Mouse (Mus musculus) midbrain, embryonic 15.5 days (tissue): ENCODE results near the gene Akip1. TPM values are rescaled to one million over a fixed set of nuclear protein-coding genes. Genes with fewer than 3 reads are reported as not detected.

Experiments
- ATAC-seq: fragments of 200-750 bp; cut with Nextera tagmentation; replicated peaks from 2 replicates; pipeline ENCODE4 v1.8.0; 2017; ENCODE audit warnings: moderate TSS enrichment
- H3K27ac ChIP-seq: fragments of 300-500 bp; sonication (generic); 2 replicates; pipeline ENCODE4 v1.5.1; 2015; ENCODE audit warnings: mild to moderate bottlenecking, inconsistent platforms
- H3K27me3 ChIP-seq: fragments of 300-500 bp; sonication (generic); replicated peaks from 2 replicates; pipeline ENCODE4 v1.6.1; 2015; ENCODE audit warnings: inconsistent platforms
- H3K36me3 ChIP-seq: fragments of 300-500 bp; sonication (generic); replicated peaks from 2 replicates; pipeline ENCODE4 v1.6.1; 2015; ENCODE audit warnings: inconsistent platforms
- H3K4me1 ChIP-seq: fragments of 300-500 bp; sonication (generic); 2 replicates; pipeline ENCODE4 v1.6.1; 2015; ENCODE audit warnings: inconsistent platforms
- H3K4me2 ChIP-seq: fragments of 300-500 bp; sonication (generic); 2 replicates; pipeline ENCODE4 v1.6.1; 2015; ENCODE audit warnings: inconsistent platforms, mild to moderate bottlenecking, moderate library complexity
- H3K4me3 ChIP-seq: fragments of 300-500 bp; sonication (generic); 2 replicates; pipeline ENCODE4 v1.5.1; 2015; ENCODE audit warnings: mild to moderate bottlenecking, inconsistent platforms
- H3K9ac ChIP-seq: fragments of 300-500 bp; sonication (generic); 2 replicates; pipeline ENCODE4 v1.6.1; 2015; ENCODE audit warnings: mild to moderate bottlenecking, inconsistent platforms
- H3K9me3 ChIP-seq: fragments of 300-500 bp; sonication (generic); 2 replicates; pipeline ENCODE4 v1.6.1; 2016; ENCODE audit warnings: inconsistent platforms
- WGBS: fragments of 180-500 bp; shearing (Covaris S2); methylation state at CpG from one replicate; pipeline ENCODE4 v1.1.7; 2015; ENCODE audit warnings: mixed read lengths; 5-methylcytosine and 5-hydroxymethylcytosine counted together
- polyA plus RNA-seq: library from polyadenylated mRNA; unstranded; fragments of >200 nt; fragmentation: Nextera tagmentation; extraction: Ambion mirVana; gene quantifications from 2 replicates; pipeline ENCODE4 v1.2.1, GENCODE M21; 2015

Gene Akip1
- polyA plus RNA-seq, 1 experiment from 2014 or later = 13.1 TPM

DNA sequence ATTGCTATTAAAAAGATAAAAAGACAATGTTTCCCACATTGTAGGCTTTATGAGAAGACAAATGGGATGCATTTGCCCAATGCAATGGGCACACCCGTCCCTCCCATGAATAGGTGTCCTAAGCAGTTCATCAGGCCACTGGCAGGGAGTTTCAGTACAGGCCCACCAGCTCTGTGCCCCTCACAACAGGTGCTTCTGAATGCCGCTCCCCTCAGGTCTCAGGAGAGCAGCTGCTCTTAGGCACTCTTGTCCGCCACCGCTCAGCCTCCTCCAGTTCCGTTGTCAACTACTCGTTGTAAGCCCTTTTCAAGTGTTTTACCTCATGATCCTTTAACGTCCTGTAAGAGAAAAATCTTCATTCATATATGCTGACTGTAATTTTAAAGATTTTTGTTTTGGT, 8.7 kb downstream of the Akip1 start:
- Histone ChIP-seq H3K27me3 (no peaks in the 10 kb centered on the region), H3K4me3 (no peak overlapping the region), H3K4me2 (no peak overlapping the region), H3K27ac (no peak overlapping the region), H3K9ac (no peak overlapping the region), H3K9me3 (no peaks in the 10 kb centered on the region), H3K4me1 (no peaks in the 10 kb centered on the region), H3K36me3 (peaks cover 3% of the 10 kb centered on the region; the same call in 1 of the 2 replicates)
- ATAC-seq = no peak
- WGBS = 92% methylated on average over 7 of the region's 7 CpGs

DNA sequence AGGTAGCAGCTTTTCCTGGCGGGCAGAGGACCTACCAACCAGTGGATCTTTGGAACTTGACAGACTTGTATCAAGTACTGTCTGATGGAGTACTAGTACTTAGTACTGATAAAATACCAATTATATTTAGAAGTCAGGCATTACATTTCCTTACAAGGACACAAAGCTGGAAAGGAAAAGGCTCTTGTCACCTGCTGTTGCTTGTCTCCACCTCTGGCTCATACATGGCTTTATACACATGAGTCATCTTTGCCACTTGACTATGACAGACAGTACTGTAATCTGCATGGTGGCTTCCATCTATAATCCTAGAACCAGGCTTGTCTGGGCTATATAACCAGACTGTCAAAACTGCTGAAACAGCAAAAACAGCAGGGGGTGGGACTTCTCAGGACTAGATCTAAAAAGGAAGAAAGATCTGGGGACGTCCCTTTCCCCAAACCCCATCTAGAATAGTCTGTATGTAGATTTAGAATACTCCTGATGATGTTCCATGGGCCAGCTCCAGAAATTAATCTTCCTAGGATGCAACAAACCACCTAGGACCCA, 10.0 kb downstream of the Akip1 start:
- 87% methylated on average over 2 of the region's 2 CpGs for WGBS
- H3K4me3 ChIP-seq = no peak overlapping the region
- no peaks in the 10 kb centered on the region for H3K9me3 ChIP-seq
- peaks cover 3% of the 10 kb centered on the region; the same call in 1 of the 2 replicates for H3K36me3 ChIP-seq
- no peak overlapping the region for H3K9ac ChIP-seq
- H3K27me3 ChIP-seq = no peaks in the 10 kb centered on the region
- no peak overlapping the region for H3K4me2 ChIP-seq
- ATAC-seq = no peak
- no peak overlapping the region for H3K27ac ChIP-seq
- H3K4me1 ChIP-seq = no peaks in the 10 kb centered on the region

DNA sequence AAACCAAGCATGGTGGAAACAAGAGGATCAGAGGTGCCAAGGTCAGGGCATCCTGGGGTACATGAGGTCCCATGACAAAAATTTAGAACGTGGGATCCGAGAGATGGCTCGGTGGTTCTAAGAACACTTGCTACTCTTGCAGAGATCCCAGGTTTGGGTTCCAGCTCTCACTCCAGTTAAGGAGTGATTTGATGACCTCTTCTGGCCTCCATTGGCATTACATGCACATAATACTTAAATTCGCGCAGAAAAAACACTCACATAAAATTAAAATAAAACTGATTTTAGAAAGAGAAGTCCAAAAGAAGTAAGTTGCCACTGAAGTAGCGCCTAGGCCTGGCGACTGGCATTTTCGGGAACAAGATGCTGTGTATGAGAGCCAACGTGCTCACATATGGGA, 15.8 kb downstream of the Akip1 start:
- no peak overlapping the region for H3K4me2 ChIP-seq
- no peak overlapping the region for H3K4me3 ChIP-seq
- ATAC-seq = no peak
- no peaks in the 10 kb centered on the region for H3K4me1 ChIP-seq
- H3K27me3 ChIP-seq = no peaks in the 10 kb centered on the region
- no peaks in the 10 kb centered on the region for H3K9me3 ChIP-seq
- H3K27ac ChIP-seq = no peak overlapping the region
- WGBS = 68% methylated on average over 9 of the region's 9 CpGs
- no peaks in the 10 kb centered on the region for H3K36me3 ChIP-seq
- no peak overlapping the region for H3K9ac ChIP-seq

DNA sequence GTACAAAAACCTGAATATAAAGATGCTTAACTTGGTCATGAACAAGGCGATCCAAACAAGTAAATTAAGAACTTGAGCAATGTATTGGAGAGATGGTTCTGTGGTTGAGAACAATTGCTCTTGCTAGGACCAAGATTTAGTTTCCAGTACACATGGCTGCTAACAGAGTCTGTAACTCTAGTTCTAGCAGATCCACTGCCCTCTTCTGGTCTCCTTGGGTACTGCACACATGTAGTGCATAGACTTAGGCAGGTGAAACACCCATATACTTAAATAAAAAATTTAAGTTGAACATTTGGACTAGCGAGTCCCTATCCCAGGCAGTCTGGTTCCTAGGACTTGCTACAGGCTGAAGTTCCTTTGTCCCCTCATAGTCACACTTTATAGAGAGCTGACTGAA, 19.1 kb downstream of the Akip1 start:
- 94% methylated on average over 2 of the region's 2 CpGs for WGBS
- no peak for ATAC-seq
- no peaks in the 10 kb centered on the region for H3K4me1 ChIP-seq
- H3K4me2 ChIP-seq = no peak overlapping the region
- no peaks in the 10 kb centered on the region for H3K36me3 ChIP-seq
- H3K9me3 ChIP-seq = no peaks in the 10 kb centered on the region
- no peak overlapping the region for H3K4me3 ChIP-seq
- H3K27me3 ChIP-seq = no peaks in the 10 kb centered on the region
- H3K9ac ChIP-seq = no peak overlapping the region
- H3K27ac ChIP-seq = no peak overlapping the region

DNA sequence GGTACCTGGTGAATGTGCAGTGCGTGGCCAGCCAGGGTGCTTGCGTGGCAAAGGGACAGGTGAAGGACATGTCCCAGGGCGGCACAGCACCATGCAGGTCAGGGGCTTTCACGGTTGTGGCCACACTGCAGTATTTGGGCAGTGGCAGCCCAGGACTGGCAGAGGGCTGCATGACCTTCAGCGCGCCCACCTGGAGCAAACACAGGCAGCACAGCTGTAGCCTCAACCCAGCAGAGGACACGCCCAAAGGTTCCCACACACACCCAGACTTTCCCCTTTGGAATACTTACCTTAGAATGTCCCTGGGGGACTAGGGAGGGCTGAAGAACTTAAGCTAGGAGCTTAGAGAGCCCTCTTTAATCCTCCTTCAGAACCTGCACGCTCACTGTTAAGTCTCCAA, 19.6 kb downstream of the Akip1 start:
- H3K9ac ChIP-seq = no peak overlapping the region
- no peaks in the 10 kb centered on the region for H3K9me3 ChIP-seq
- 96% methylated on average over 8 of the region's 8 CpGs for WGBS
- H3K4me1 ChIP-seq = no peaks in the 10 kb centered on the region
- no peaks in the 10 kb centered on the region for H3K36me3 ChIP-seq
- no peak for ATAC-seq
- H3K27me3 ChIP-seq = no peaks in the 10 kb centered on the region
- H3K4me3 ChIP-seq = no peak overlapping the region
- no peak overlapping the region for H3K27ac ChIP-seq
- H3K4me2 ChIP-seq = no peak overlapping the region

DNA sequence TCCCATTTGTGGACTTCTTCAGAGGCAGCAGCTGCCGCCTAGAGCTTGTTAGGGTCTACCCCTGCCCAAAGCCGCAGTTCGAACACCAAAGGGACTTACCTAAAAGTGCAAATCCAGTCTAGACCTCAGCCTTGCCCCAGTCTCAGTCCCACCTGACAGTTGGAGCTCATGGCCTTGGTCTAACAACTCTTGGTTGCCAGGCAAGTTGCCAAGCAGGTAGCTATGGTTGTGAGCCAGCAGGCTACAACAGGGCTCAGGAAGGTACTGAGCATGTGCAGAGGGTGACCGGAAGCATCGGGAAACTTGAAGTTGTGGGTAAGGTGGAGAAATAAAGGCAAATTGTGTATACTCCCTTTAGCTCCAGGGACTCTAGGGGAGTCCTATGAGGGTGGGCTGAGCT, 20.2 kb downstream of the Akip1 start, which contains the start of gene BC051019:
Gene BC051019, minus strand, starts transcription at position 154 of the 400 bp plus-strand sequence.
- Histone ChIP-seq H3K4me1 (no peaks in the 10 kb centered on the region), H3K4me2 (no peak within 1 kb of the TSS), H3K4me3 (no peak within 1 kb of the TSS), H3K9ac (no peak within 1 kb of the TSS), H3K36me3 (no peaks in the 10 kb centered on the region), H3K27ac (no peak within 1 kb of the TSS), H3K9me3 (no peaks in the 10 kb centered on the region), H3K27me3 (no peaks in the 10 kb centered on the region)
- no peak for ATAC-seq
- WGBS = 93% methylated on average over 5 of the region's 5 CpGs

DNA sequence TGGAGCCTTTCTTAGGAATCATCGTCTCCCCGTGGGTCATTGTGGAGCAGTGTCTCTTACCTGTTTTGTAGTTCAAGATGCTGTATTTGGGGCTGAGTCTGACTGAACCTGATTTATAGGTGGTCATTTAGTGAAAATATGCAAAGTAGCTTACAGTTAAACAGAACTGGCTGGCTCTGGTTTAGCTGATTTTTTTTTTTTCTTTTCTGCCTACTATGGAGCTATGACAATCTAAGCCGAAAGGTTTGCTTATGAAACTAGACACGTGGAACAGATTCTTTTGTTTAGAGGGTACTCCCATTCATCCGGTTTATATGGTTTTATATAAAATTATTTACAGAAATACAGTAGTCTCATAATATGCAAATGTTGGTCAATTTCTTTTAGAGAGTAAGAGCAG, 28.1 kb downstream of the Akip1 start, which contains the start of gene Ascl3:
Gene Ascl3, minus strand, starts transcription at position 101 of the 400 bp plus-strand sequence.
- WGBS = 89% methylated on average over 5 of the region's 5 CpGs
- no peak for ATAC-seq
- Histone ChIP-seq H3K9me3 (no peaks in the 10 kb centered on the region), H3K27ac (no peak within 1 kb of the TSS), H3K36me3 (peaks cover 13% of the 10 kb centered on the region), H3K4me2 (no peak within 1 kb of the TSS), H3K27me3 (no peaks in the 10 kb centered on the region), H3K4me3 (no peak within 1 kb of the TSS), H3K4me1 (no peaks in the 10 kb centered on the region), H3K9ac (no peak within 1 kb of the TSS)

DNA sequence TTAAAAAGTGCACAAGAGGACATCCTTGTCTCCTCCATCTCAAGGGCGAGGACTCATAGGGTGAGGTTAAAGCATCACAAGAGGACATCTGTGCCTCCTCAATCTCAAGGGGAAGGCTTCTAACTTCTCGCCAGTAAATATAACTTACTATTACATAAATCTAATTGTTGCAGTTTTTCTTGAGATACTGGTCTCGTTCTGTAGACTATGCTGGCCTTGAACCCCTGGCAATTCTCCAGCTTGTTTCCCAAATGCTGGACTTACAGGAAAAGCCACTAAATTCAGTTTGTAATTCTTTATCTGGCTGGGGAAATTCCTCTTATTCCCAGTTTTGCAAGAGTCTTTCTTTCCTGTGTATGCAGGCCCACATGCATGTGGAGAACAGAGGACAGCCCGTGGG, 31.3 kb downstream of the Akip1 start:
- Histone ChIP-seq H3K4me3 (no peak overlapping the region), H3K4me2 (no peak overlapping the region), H3K4me1 (no peaks in the 10 kb centered on the region), H3K9me3 (no peaks in the 10 kb centered on the region), H3K27ac (no peak overlapping the region), H3K27me3 (no peaks in the 10 kb centered on the region), H3K36me3 (peaks cover 23% of the 10 kb centered on the region), H3K9ac (no peak overlapping the region)
- WGBS = 92% methylated on average over 4 of the region's 4 CpGs
- ATAC-seq = no peak

DNA sequence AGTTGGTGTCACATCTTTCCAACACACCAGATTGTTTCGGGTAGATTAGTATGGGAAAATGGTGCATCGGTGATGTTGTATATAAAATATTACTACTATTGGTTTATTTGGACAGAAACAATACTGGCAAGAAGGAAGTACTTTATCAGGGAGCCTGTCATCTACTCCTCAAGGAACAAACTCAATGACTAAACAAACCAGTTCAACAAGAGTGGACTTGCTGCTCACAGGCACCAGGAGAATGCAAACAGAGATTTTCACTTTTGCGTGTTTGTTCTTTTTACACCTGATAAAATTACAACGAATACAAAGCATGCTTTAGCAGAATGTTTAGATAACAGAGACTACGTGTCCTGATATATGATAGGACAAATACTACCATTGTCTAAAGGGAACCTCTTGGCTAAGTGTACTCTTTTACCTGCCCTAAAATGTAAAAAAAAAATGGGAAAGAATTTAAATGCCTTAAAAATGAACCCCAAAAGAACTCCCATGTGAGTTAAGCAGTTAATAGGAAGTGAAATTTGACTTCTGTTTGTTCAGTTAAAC, 36.4 kb downstream of the Akip1 start:
- Histone ChIP-seq H3K27me3 (no peaks in the 10 kb centered on the region), H3K4me1 (no peaks in the 10 kb centered on the region), H3K36me3 (peaks cover 48% of the 10 kb centered on the region), H3K27ac (no peak overlapping the region), H3K9me3 (no peaks in the 10 kb centered on the region), H3K9ac (no peak overlapping the region), H3K4me2 (no peak overlapping the region), H3K4me3 (no peak overlapping the region)
- WGBS = 95% methylated on average over 5 of the region's 5 CpGs
- ATAC-seq = no peak

DNA sequence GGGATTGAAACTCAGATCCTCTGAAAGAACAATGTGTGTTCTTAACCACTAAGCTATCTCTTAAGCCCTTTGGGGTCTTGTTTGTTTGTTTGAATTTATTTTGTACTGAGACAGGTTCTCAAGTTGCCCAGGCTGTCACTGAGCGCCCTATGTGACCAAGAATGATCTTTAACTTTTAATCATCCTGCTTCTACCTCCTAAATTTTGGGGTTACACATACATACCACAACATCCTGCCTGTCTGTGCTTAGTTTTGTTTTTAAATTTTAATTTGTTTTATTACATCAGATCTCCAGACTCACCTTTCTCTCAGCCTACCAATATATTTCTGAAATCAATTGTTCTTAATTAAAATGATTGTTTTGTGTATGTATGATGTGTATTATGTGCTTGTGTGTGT, 37.6 kb downstream of the Akip1 start:
- 100% methylated on average over 1 of the region's 1 CpGs for WGBS
- no peaks in the 10 kb centered on the region for H3K4me1 ChIP-seq
- H3K9me3 ChIP-seq = no peaks in the 10 kb centered on the region
- no peak overlapping the region for H3K27ac ChIP-seq
- peaks cover 47% of the 10 kb centered on the region for H3K36me3 ChIP-seq
- H3K27me3 ChIP-seq = no peaks in the 10 kb centered on the region
- no peak overlapping the region for H3K9ac ChIP-seq
- H3K4me2 ChIP-seq = no peak overlapping the region
- H3K4me3 ChIP-seq = no peak overlapping the region
- ATAC-seq = no peak

DNA sequence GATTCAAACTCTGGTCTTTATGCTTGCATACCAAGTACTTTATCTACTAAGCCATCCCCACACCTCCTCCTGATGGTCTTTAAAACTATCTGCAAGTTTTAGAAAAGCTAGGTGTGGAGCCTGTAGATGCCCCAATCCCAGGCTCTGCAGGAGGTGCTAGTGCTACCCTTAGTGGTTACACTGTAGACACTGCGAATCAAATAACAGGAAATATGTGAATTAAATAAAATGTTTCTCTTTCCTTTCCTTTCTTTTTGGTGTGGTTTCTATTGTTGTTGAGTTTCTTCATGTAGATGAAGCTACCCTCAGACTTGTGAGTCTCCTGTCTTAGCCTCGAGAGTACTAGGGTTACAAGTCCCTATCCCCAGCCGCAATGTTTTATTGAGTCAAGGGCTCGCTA, 38.2 kb downstream of the Akip1 start:
- 87% methylated on average over 4 of the region's 4 CpGs for WGBS
- H3K27ac ChIP-seq = no peak overlapping the region
- H3K4me1 ChIP-seq = no peaks in the 10 kb centered on the region
- H3K27me3 ChIP-seq = no peaks in the 10 kb centered on the region
- H3K4me3 ChIP-seq = no peak overlapping the region
- H3K36me3 ChIP-seq = peaks cover 41% of the 10 kb centered on the region
- H3K9ac ChIP-seq = no peak overlapping the region
- H3K9me3 ChIP-seq = no peaks in the 10 kb centered on the region
- no peak overlapping the region for H3K4me2 ChIP-seq
- no peak for ATAC-seq

DNA sequence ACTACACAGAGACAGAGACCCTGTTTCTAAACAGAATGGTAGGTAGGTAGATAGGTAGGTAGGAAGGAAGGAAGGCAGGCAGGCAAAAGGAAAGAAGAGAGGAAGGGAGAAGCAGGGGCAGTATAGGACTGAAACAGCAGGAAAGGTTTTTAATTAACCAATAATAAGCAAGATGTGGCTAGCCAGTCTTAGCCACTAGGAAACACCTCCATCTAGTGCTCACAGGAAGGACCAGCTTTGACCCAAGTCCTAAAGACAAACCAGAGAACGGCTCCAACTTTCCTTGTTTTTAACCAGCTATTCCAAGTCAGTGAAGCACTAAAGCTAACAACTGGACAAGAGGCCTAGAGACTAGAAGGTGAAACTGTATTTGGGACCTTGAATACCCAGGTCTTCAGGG, 44.3 kb downstream of the Akip1 start:
- H3K27ac ChIP-seq = no peak overlapping the region
- H3K9ac ChIP-seq = no peak overlapping the region
- H3K27me3 ChIP-seq = no peaks in the 10 kb centered on the region
- 71% methylated on average over 1 of the region's 1 CpGs for WGBS
- no peaks in the 10 kb centered on the region for H3K9me3 ChIP-seq
- no peak overlapping the region for H3K4me3 ChIP-seq
- peaks cover 17% of the 10 kb centered on the region for H3K4me1 ChIP-seq
- ATAC-seq = no peak
- H3K4me2 ChIP-seq = no peak overlapping the region
- peaks cover 15% of the 10 kb centered on the region for H3K36me3 ChIP-seq

DNA sequence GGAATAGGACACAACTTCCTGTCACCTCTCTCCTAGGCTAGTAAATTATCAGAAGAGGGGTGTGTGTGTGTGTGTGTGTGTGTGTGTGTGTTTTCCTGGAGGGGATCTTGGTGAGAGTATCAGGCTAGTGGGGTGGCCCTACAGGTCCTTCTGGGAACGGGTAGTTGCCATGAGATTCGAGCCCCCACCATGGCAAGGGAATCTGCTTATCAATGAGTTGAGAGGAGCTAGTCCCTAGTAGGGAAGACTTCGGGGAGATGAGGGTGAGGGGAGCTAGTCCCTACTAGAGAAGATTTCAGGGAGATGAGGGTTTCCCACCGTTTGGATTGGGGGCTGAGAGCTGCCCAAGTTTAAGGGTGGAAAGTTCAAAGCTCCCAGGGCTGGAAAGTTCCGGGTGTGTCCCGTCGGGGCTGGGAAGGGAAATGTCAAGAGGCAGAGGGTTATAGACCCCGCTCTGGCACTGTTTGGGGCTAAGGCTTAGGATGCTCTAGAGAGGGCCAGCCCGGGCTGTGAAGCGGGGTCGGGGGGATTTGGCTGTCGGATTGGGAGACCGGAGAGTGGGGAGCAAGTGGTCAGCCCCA, 48.0 kb downstream of the Akip1 start:
- Histone ChIP-seq H3K36me3 (no peaks in the 10 kb centered on the region; the same call in 1 of the 2 replicates), H3K4me1 (peaks cover 31% of the 10 kb centered on the region), H3K9ac (peak overlapping the region; percentile 88), H3K4me3 (peak overlapping the region; percentile 72), H3K27me3 (no peaks in the 10 kb centered on the region), H3K9me3 (no peaks in the 10 kb centered on the region), H3K27ac (peak overlapping the region; percentile 84), H3K4me2 (peak overlapping the region; percentile 83)
- 3% methylated on average over 13 of the region's 13 CpGs for WGBS
- ATAC-seq = peak; percentile 76
